Mouse (Mus musculus) midbrain, embryonic 16.5 days (tissue): Measurements from ENCODE around the gene 1700080E11Rik. TPM values are rescaled to one million over a fixed set of nuclear protein-coding genes. Genes with fewer than 3 reads are reported as not detected.
A peak's percentile ranks its signal among the peaks of the same experiment; 100 is the strongest.

Experiments used
- ATAC-seq: fragments of 200-750 bp; cut with Nextera tagmentation; 2 replicates; pipeline ENCODE4 v1.8.0; 2017; ENCODE audit warnings: moderate TSS enrichment
- H3K27ac ChIP-seq: fragments of 300-500 bp; sonication (generic); 2 replicates; pipeline ENCODE4 v1.5.1; 2014; ENCODE audit warnings: mild to moderate bottlenecking, low read length, mixed read lengths
- H3K27me3 ChIP-seq: fragments of 300-500 bp; sonication (generic); 2 replicates; pipeline ENCODE4 v1.6.1; 2014; ENCODE audit warnings: low read depth, low read length, mixed read lengths; ENCODE audit not compliant: control insufficient read depth, insufficient read depth
- H3K36me3 ChIP-seq: fragments of 300-500 bp; sonication (generic); 2 replicates; pipeline ENCODE4 v1.6.1; 2014; ENCODE audit warnings: mild to moderate bottlenecking, low read length, moderate library complexity, mixed read lengths; ENCODE audit not compliant: control insufficient read depth, insufficient read depth
- H3K4me1 ChIP-seq: fragments of 300-500 bp; sonication (generic); 2 replicates; pipeline ENCODE4 v1.6.1; 2014; ENCODE audit warnings: mild to moderate bottlenecking, low read length, mixed read lengths; ENCODE audit not compliant: control insufficient read depth, insufficient read depth
- H3K4me2 ChIP-seq: fragments of 300-500 bp; sonication (generic); 2 replicates; pipeline ENCODE4 v1.6.1; 2014; ENCODE audit warnings: mild to moderate bottlenecking, low read length, mixed read lengths
- H3K4me3 ChIP-seq: fragments of 300-500 bp; sonication (generic); 2 replicates; pipeline ENCODE4 v1.5.1; 2014; ENCODE audit warnings: low read depth, mild to moderate bottlenecking, low read length, moderate library complexity, mixed read lengths
- H3K9ac ChIP-seq: fragments of 300-500 bp; sonication (generic); 2 replicates; pipeline ENCODE4 v1.6.1; 2014; ENCODE audit warnings: low read depth, low read length, mixed read lengths
- H3K9me3 ChIP-seq: fragments of 300-500 bp; sonication (generic); replicated peaks from 2 replicates; pipeline ENCODE4 v1.6.1; 2014; ENCODE audit warnings: mild to moderate bottlenecking, low read length, mixed read lengths; ENCODE audit not compliant: control insufficient read depth, poor library complexity, severe bottlenecking
- WGBS: fragments of 180-500 bp; shearing (Covaris S2); extraction: QIAGEN DNeasy Blood & Tissue Kit; methylation state at CpG from one replicate; pipeline ENCODE4 v1.1.7; 2014; 5-methylcytosine and 5-hydroxymethylcytosine counted together
- polyA plus RNA-seq: library from polyadenylated mRNA; unstranded; fragments of >200 nt; fragmentation: Nextera tagmentation; extraction: Ambion mirVana; gene quantifications from 2 replicates; pipeline ENCODE4 v1.2.1, GENCODE M21; 2015

Gene 1700080E11Rik
- polyA plus RNA-seq: not detected in 2 replicates

DNA sequence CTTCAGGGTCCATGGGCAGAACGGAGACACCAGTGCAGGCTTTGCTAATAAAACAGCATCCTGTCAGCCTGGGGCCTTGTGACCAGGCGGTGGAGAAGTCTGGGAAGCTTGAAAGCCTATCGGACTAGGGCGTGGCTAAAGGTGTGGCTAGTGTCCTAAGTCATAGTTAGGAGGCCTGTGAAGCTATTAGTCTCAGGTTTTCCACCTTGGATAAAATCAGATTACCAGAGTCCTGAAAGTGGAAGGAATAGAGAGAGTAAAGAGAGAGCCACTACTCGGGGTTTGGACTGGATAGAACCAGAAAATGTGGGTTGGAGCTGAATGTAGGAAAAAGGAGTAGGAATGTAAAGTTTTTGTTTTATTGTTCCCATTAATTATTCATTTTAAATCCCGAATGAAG, at the start of gene 1700080E11Rik:
1700080E11Rik (minus strand) TSS at position 101 of the 400 bp plus-strand sequence.
- Histone ChIP-seq H3K4me1 (no peaks in the 10 kb centered on the region), H3K9me3 (no peaks in the 10 kb centered on the region), H3K4me2 (no peak within 1 kb of the TSS), H3K36me3 (no peaks in the 10 kb centered on the region), H3K27me3 (no peaks in the 10 kb centered on the region), H3K27ac (no peak within 1 kb of the TSS), H3K9ac (no peak within 1 kb of the TSS), H3K4me3 (no peak within 1 kb of the TSS)
- WGBS: 82% methylated on average over 6 of the region's 6 CpGs
- ATAC-seq: no peak

DNA sequence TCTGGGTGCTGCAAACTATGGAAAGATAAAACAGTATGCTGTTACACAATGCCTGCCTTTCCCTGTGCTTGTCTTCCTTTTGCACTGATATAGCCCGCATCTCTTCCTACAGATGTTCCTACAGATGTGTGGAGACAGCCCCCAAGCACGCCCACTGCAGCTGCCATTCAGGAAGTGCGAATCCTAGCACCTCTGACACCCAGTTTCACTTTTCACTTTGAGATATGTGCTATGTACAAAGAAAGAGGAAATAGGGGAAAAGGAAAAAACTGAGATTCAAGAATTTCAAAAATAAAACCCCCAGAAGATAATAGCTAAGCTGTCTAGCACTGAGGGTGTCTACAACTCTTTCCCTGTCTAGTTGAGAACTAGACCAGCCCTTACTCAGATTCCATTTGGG, 41.8 kb upstream of the 1700080E11Rik start:
- no peak overlapping the region for H3K27ac ChIP-seq
- H3K4me3 ChIP-seq: no peak overlapping the region
- H3K9me3 ChIP-seq: no peaks in the 10 kb centered on the region
- no peak overlapping the region for H3K4me2 ChIP-seq
- H3K9ac ChIP-seq: no peak overlapping the region
- ATAC-seq: no peak
- no peaks in the 10 kb centered on the region for H3K4me1 ChIP-seq
- WGBS: 81% methylated on average over 3 of the region's 3 CpGs
- no peaks in the 10 kb centered on the region for H3K27me3 ChIP-seq
- no peaks in the 10 kb centered on the region for H3K36me3 ChIP-seq

DNA sequence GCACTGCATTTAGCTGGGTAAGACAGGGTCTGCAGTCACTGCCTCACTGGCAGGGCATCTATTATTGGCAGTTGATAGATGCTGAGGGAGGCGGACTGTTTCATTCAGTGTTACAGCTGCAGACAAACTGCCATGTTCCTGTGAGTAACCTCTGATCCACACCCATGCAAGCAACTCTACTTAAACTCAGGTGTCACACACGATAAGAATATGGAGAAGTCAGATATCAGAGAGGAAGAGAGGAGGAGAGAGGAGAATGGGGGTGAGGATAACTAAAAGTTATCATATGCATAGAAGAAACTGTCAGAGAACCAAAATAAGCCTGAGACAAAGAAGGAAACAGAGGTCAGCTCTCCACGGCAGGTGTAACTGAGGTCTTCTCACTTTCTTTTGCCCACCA, 37.5 kb upstream of the 1700080E11Rik start:
- no peaks in the 10 kb centered on the region for H3K4me1 ChIP-seq
- ATAC-seq: no peak
- H3K9me3 ChIP-seq: no peaks in the 10 kb centered on the region
- H3K9ac ChIP-seq: no peak overlapping the region
- no peak overlapping the region for H3K4me3 ChIP-seq
- H3K27ac ChIP-seq: no peak overlapping the region
- no peak overlapping the region for H3K4me2 ChIP-seq
- no peaks in the 10 kb centered on the region for H3K27me3 ChIP-seq
- WGBS: 95% methylated on average over 3 of the region's 3 CpGs
- H3K36me3 ChIP-seq: no peaks in the 10 kb centered on the region

DNA sequence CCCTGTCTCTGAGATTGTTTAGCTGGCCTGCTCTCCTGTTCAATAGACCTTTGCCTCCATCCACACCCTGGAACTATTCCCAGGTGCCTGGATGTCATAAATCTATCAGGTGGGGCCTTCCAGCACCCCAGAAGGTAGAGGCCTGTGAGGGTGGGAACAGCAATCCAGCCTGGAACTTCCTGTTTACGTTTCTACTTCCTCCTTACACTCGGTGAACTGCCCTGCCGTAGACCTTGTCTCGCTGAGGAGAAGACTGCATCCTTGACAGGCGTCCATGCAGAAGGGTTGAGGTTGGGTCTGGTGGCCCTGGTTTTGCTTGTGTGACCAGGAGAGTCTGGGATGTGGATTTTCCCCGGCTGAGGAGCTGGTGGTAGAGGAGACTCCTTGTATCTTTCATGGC, 5.7 kb downstream of the 1700080E11Rik start:
- Histone ChIP-seq H3K4me2 (no peak overlapping the region), H3K27ac (no peak overlapping the region), H3K4me3 (no peak overlapping the region), H3K36me3 (no peaks in the 10 kb centered on the region), H3K27me3 (no peaks in the 10 kb centered on the region), H3K9me3 (no peaks in the 10 kb centered on the region), H3K9ac (no peak overlapping the region), H3K4me1 (no peaks in the 10 kb centered on the region)
- no peak for ATAC-seq
- 91% methylated on average over 6 of the region's 6 CpGs for WGBS

DNA sequence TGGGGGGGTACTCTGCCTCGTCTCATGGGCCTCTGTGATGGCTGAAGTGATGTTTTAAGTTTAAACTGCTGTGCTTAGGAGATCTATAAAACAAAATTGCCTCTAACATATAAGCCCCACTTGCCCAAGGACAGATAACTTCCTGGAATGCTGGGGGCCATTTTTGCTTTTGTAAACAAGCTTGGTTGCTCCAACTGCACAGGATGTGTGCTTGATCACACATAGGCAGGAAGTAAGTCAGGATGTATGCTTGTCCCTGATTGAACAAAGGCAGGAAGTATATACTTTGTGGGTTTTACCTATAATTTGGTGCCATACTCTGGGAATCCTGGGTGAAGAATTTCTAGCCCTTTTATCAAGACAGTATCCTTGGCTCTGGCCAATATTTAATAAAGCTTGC, 8.5 kb downstream of the 1700080E11Rik start:
- H3K27me3 ChIP-seq: no peaks in the 10 kb centered on the region
- H3K4me2 ChIP-seq: no peak overlapping the region
- no peak overlapping the region for H3K4me3 ChIP-seq
- WGBS: 38% methylated on average over 1 of the region's 1 CpGs
- H3K27ac ChIP-seq: no peak overlapping the region
- no peak for ATAC-seq
- 0 out of 2 replicates have a peak, but pooled peaks cover 3% of the 10 kb centered on the region for H3K4me1 ChIP-seq
- H3K9ac ChIP-seq: no peak overlapping the region
- no peaks in the 10 kb centered on the region for H3K36me3 ChIP-seq
- H3K9me3 ChIP-seq: no peaks in the 10 kb centered on the region

DNA sequence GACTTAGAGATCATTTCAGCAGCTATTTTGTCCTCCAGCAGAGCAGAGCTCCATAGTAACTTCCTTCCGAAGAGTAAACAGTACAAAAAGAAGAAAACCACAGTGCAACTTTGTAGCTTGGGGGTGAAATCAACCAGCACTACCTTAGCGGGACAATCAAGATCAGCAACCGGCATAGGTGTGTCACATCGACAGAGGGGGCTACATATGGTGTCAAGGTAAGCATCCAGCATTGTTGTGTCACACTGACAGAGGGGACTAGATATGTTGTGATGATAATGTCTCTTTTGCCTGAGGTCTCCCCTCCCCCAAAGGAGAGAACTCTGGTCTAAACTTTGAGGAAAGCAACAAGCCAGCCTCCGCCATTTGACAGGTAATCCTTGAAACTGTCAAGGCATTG, 10.4 kb downstream of the 1700080E11Rik start:
- no peaks in the 10 kb centered on the region for H3K27me3 ChIP-seq
- peaks cover 16% of the 10 kb centered on the region for H3K4me1 ChIP-seq
- H3K4me2 ChIP-seq: no peak overlapping the region
- WGBS: 88% methylated on average over 5 of the region's 5 CpGs
- no peak for ATAC-seq
- no peak overlapping the region for H3K4me3 ChIP-seq
- no peaks in the 10 kb centered on the region for H3K36me3 ChIP-seq
- H3K9ac ChIP-seq: no peak overlapping the region
- no peaks in the 10 kb centered on the region for H3K9me3 ChIP-seq
- no peak overlapping the region for H3K27ac ChIP-seq

DNA sequence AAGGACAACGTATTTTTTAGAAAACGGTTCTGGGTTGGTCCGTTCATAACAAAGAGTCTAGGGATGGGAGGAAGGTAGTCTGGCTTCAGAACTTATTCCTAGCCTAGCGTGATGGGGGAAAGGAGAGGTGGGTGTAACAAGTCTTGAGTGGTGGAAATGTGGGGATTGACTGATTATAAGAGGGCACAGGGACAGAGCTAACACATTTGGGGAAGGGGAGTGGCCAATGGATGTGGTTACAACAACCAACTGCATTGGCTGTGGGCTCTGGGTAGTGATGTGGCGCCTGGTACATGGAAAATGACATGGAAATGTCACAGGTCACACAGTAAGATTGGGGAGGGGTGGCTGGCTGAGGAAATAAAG, 12.9 kb downstream of the 1700080E11Rik start:
- peak overlapping the region; percentile 87 for H3K9ac ChIP-seq
- H3K27ac ChIP-seq: peak overlapping the region; percentile 89
- no peaks in the 10 kb centered on the region for H3K36me3 ChIP-seq
- H3K27me3 ChIP-seq: no peaks in the 10 kb centered on the region
- peaks cover 21% of the 10 kb centered on the region for H3K4me1 ChIP-seq
- peak; percentile 46 for ATAC-seq
- H3K4me2 ChIP-seq: peak overlapping the region; percentile 65
- WGBS: 26% methylated on average over 5 of the region's 5 CpGs
- peak overlapping the region; percentile 80 for H3K4me3 ChIP-seq
- no peaks in the 10 kb centered on the region for H3K9me3 ChIP-seq

DNA sequence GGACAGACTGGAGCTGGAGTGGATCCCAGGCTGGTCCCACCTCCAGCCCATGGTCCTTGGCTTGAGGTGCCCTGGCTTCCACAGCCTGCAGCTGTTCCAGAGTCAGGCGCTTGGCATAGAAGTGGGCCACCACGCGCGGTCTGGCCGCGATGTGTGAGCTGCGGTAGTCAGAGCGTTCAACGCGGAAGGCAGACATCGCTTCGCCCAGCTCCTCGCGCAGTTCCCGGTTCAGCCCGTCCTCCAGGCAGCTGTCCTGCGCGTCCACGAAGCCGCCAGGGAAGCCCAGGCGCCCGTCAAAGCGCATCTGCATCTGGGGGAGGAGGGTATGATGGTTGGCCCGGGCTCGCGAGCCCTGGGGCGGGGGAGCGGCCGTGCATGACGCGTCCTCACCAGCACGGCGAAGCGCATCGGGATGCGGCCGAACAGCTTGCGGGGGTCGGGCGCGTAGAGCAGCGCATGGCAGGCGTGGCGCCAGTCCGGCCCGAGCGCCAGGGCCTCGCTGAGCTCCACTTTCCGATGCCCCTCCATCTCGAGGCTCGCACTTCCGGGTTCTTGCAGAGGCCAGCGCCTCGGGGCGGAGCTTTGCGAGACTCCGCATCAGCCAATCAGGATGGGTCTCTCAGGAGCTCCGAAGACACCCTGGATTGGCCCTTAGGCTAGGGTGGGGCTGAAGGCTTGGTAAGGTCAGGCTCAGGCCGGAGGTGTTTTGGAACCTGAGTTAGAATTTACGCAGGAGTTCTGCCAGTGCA, 13.5 kb downstream of the 1700080E11Rik start, which contains the start of gene Nudt16:
Nudt16 (minus strand) TSS at position 572 of the 749 bp plus-strand sequence.
- Histone ChIP-seq H3K9me3 (no peaks in the 10 kb centered on the region), H3K4me1 (peaks cover 21% of the 10 kb centered on the region), H3K27me3 (no peaks in the 10 kb centered on the region), H3K9ac (peak within 1 kb of the TSS; percentile 87), H3K27ac (peak within 1 kb of the TSS; percentile 89), H3K4me3 (peak within 1 kb of the TSS; percentile 80), H3K36me3 (no peaks in the 10 kb centered on the region), H3K4me2 (peak within 1 kb of the TSS; percentile 65)
- ATAC-seq: peak; percentile 98
- under 1% methylated on average over 60 of the region's 60 CpGs for WGBS

DNA sequence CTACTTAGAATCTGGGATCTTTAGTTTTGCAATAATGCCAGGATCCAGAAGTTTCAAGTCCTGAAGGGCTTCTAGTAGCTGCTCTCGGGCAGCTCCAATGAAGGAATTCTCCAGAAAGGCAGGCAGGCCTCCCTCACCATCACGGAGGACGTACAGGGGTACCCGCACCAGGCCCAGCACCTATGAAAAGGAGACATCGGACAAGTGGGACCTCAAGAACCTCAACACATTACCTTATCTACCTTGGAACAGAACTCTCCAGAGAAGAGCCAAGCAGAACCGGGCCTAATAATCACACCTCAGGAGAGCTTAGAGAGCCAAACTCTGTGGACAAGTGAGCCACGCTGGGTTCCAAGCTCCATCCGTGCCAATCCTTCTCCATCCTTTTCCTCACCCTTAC, 14.6 kb downstream of the 1700080E11Rik start:
- 95% methylated on average over 8 of the region's 8 CpGs for WGBS
- ATAC-seq: no peak
- Histone ChIP-seq H3K4me2 (peak overlapping the region; percentile 65), H3K36me3 (no peaks in the 10 kb centered on the region), H3K4me1 (peaks cover 21% of the 10 kb centered on the region), H3K9me3 (no peaks in the 10 kb centered on the region), H3K27ac (no peak overlapping the region), H3K27me3 (no peaks in the 10 kb centered on the region), H3K4me3 (no peak overlapping the region), H3K9ac (no peak overlapping the region)
